Mouse (Mus musculus) testis, adult 2 months (tissue): Measurements from ENCODE around the gene Plekho1.

Experiments
- CTCF ChIP-seq: fragments of 200-500 bp; IDR thresholded peaks from 2 replicates; pipeline ENCODE4 v1.5.1; 2012; ENCODE audit warnings: low read depth, mild to moderate bottlenecking, inconsistent platforms, low read length, moderate library complexity; ENCODE audit not compliant: control insufficient read depth, insufficient read depth, insufficient replicate concordance
- POLR2A ChIP-seq: fragments of 200-500 bp; IDR thresholded peaks from 2 replicates; pipeline ENCODE4 v1.6.1; 2012; ENCODE audit warnings: low read depth, mild to moderate bottlenecking, inconsistent platforms, low read length, moderate library complexity; ENCODE audit not compliant: control insufficient read depth

DNA sequence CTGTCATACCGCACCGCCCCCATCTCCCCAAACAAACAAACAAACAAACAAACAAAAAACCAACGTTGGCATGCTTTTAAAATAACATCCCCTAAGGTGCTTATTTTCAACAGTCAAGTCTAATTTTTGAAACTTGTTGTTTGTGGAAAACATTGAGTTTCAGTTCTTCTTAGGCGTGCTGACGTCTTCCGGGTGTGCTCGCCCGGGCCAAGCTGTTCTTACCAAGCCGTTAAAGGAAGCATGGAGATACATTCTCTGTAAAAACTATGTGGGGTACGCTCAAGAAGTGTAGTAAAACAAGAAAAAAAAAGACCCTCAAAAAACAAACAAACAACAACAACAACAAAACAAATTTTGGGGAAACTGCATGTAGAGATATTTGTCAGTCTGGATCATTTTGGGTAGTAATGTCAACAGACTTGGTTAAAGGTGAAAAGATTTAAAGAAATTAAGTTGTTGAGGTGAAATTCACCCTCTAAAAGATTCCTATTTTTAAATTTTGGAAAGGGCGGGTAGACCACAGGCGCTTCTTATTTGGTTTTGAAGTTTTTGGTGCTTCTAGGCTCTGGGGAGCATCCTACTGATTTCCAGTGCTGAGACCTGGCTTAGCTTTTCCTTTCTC, 23.4 kb downstream of the Plekho1 start:
- no peak for TF ChIP-seq CTCF
- TF ChIP-seq POLR2A, result no peak
